In genomic region chr10:13065129-13065752, GRCm38 (mm10) we compare ENCODE assay signal across 33 mouse cellular contexts. TPM values are rescaled to one million over a fixed set of nuclear protein-coding genes. Genes with fewer than 3 reads are reported as not detected.
DNase-seq lines count a peak whose midpoint lies in the region; ATAC-seq and TF ChIP-seq lines count a peak whose summit lies in the region.
"Had no signal": no experiment of that assay in that cellular context is flagged by ENCODE, and none has a peak within 500 bp of the region (broad histone marks: within the 10 kb centered on the region; RNA-seq: fewer than 3 reads in every experiment).

No protein-coding gene starts in this region.

- TF ChIP-seq EP300 in heart, adult 2 months (IDR thresholded peaks at IDR 0.05; ENCODE audit: insufficient read depth, low read depth, low read length), result no peak

- no peak overlapping the region for H3K9ac ChIP-seq in heart, embryonic 14.5 days (ENCODE audit: low read length)
- H3K9ac ChIP-seq in heart, adult 2 months (ENCODE audit: low read depth, low read length), result no peak overlapping the region
- no peak overlapping the region for H3K9ac ChIP-seq in kidney, embryonic 15.5 days
- H3K9ac ChIP-seq: embryonic facial prominence, embryonic 13.5 days; forebrain, embryonic 15.5 days; hindbrain, embryonic 12.5 days; liver, embryonic 12.5 days; liver, postnatal 0 days; midbrain, embryonic 15.5 days; neural tube, embryonic 15.5 days; stomach, embryonic 15.5 days had no signal

- intact Hi-C loops in heart, adult 2 months (cut with DNase I), result no loop called here
- intact Hi-C loops in left cerebral cortex, postnatal 14 days (cut with DNase I), result no loop called here

- no peak overlapping the region for H3K4me2 ChIP-seq in heart, embryonic 14.5 days (ENCODE audit: low read length)
- H3K4me2 ChIP-seq in kidney, embryonic 15.5 days, result no peak overlapping the region
- H3K4me2 ChIP-seq: embryonic facial prominence, embryonic 13.5 days; forebrain, embryonic 15.5 days; hindbrain, embryonic 12.5 days; liver, embryonic 12.5 days; midbrain, embryonic 15.5 days; neural tube, embryonic 15.5 days; stomach, embryonic 15.5 days had no signal

- no peaks in the 10 kb centered on the region for H3K79me2 ChIP-seq in heart, adult 2 months (replicated peaks; ENCODE audit: control insufficient read depth, insufficient read depth, low read length)

- WGBS in heart, embryonic 14.5 days, result 62% methylated on average over 3 of the region's 3 CpGs
- WGBS in heart, adult 2 months, result 42% methylated on average over 3 of the region's 3 CpGs
- WGBS in kidney, embryonic 15.5 days, result 46% methylated on average over 3 of the region's 3 CpGs

- H3K9me3 ChIP-seq in heart, embryonic 14.5 days (ENCODE audit: control insufficient read depth, low read length), result no peaks in the 10 kb centered on the region
- H3K9me3 ChIP-seq in kidney, embryonic 15.5 days (replicated peaks), result no peaks in the 10 kb centered on the region
- H3K9me3 ChIP-seq: embryonic facial prominence, embryonic 13.5 days; forebrain, embryonic 10.5 days; forebrain, embryonic 15.5 days; hindbrain, embryonic 12.5 days; liver, embryonic 12.5 days; midbrain, embryonic 10.5 days; midbrain, embryonic 15.5 days; neural tube, embryonic 15.5 days; stomach, embryonic 15.5 days had no signal

- no peak for TF ChIP-seq POLR2A in heart, adult 2 months (IDR thresholded peaks at IDR 0.05; ENCODE audit: insufficient read depth, low read depth, low read length)

- H3K36me3 ChIP-seq in heart, embryonic 14.5 days (ENCODE audit: control insufficient read depth, insufficient read depth, low read length), result no peaks in the 10 kb centered on the region
- no peaks in the 10 kb centered on the region for H3K36me3 ChIP-seq in heart, adult 2 months (ENCODE audit: control insufficient read depth, insufficient read depth, low read length)
- H3K36me3 ChIP-seq in kidney, embryonic 15.5 days, result no peaks in the 10 kb centered on the region
- H3K36me3 ChIP-seq: embryonic facial prominence, embryonic 13.5 days; forebrain, embryonic 10.5 days; forebrain, embryonic 15.5 days; hindbrain, embryonic 12.5 days; liver, embryonic 12.5 days; midbrain, embryonic 10.5 days; midbrain, embryonic 15.5 days; neural tube, embryonic 15.5 days; stomach, embryonic 15.5 days had no signal

- DNase-seq in heart, adult 2 months, result no peak
- DNase-seq in kidney, postnatal 14 days, result no peak
- DNase-seq in lung, postnatal 36 days, result peak; percentile 6
- no peak for DNase-seq in lung, postnatal 14 days
- no peak for DNase-seq in left cerebral cortex, postnatal 14 days (ENCODE audit: low spot score in 2 of 2)
- DNase-seq: adrenal gland, adult 2 months; adrenal gland, postnatal 36 days; cerebellum, adult 18-20 months; cerebellum, postnatal 10 days; gastrocnemius, postnatal 25 days; kidney, postnatal 4 days; left cerebral cortex, postnatal 4 days; liver, postnatal 0 days; lung, postnatal 10 days; retina, postnatal 1 day; right cerebral cortex, postnatal 14 days; thymus, adult 18-20 months; thymus, postnatal 25 days had no signal

- H3K27me3 ChIP-seq in heart, embryonic 14.5 days (ENCODE audit: control insufficient read depth, insufficient read depth, low read length), result peaks cover 20% of the 10 kb centered on the region
- H3K27me3 ChIP-seq in heart, adult 2 months (ENCODE audit: control insufficient read depth, insufficient read depth, low read length), result no peaks in the 10 kb centered on the region
- H3K27me3 ChIP-seq in kidney, embryonic 15.5 days, result peaks cover 21% of the 10 kb centered on the region
- H3K27me3 ChIP-seq: CH12.LX had no signal

- ATAC-seq in heart, embryonic 14.5 days (ENCODE audit: insufficient number of reproducible peaks, insufficient read depth, low FRiP score, low read depth), result peak; percentile 77
- no peak for ATAC-seq in kidney, embryonic 15.5 days (replicated peaks; ENCODE audit: low FRiP score)
- ATAC-seq: activated CD4-positive, CD25-positive, alpha-beta regulatory T cell, adult 4 months; forebrain, embryonic 15.5 days; hindbrain, postnatal 0 days; intestine, embryonic 16.5 days; liver, embryonic 12.5 days; liver, postnatal 0 days; midbrain, embryonic 15.5 days had no signal

- H3K4me1 ChIP-seq in heart, embryonic 14.5 days (ENCODE audit: control insufficient read depth in 2 of 2, insufficient read depth in 2 of 2, low read length in 2 of 2), result peaks cover 5 to 6% of the 10 kb centered on the region in 2 experiments; a peak in 1 of 4 replicates
- no peaks in the 10 kb centered on the region for H3K4me1 ChIP-seq in heart, adult 2 months (ENCODE audit: control insufficient read depth, insufficient read depth, low read length)
- peaks cover 23% of the 10 kb centered on the region for H3K4me1 ChIP-seq in kidney, embryonic 15.5 days

- peak overlapping the region; percentile 14 to 30; a peak in 3 of 4 replicates for H3K27ac ChIP-seq in heart, embryonic 14.5 days (replicated peaks in 1 of 2; ENCODE audit: control insufficient read depth in 1 of 2, insufficient read depth in 1 of 2, low read depth in 2 of 2, low read length in 2 of 2)
- H3K27ac ChIP-seq in heart, adult 2 months, result no peak overlapping the region
- 0 out of 2 replicates have a peak overlapping the region, but pooled peaks have one; percentile 37 for H3K27ac ChIP-seq in kidney, embryonic 15.5 days
- H3K27ac ChIP-seq: embryonic facial prominence, embryonic 13.5 days; forebrain, embryonic 10.5 days; forebrain, embryonic 15.5 days; hindbrain, embryonic 12.5 days; hindbrain, postnatal 0 days; liver, embryonic 12.5 days; midbrain, embryonic 10.5 days; midbrain, embryonic 15.5 days; neural tube, embryonic 15.5 days; stomach, embryonic 15.5 days had no signal

- H3K4me3 ChIP-seq in heart, embryonic 14.5 days (ENCODE audit: control insufficient read depth in 1 of 2, insufficient read depth in 1 of 2, low read depth in 1 of 2, low read length in 2 of 2), result no peak overlapping the region
- H3K4me3 ChIP-seq in heart, adult 2 months, result no peak overlapping the region
- H3K4me3 ChIP-seq in kidney, embryonic 15.5 days (replicated peaks), result no peak overlapping the region
- H3K4me3 ChIP-seq: embryonic facial prominence, embryonic 13.5 days; forebrain, embryonic 10.5 days; forebrain, embryonic 15.5 days; hindbrain, embryonic 12.5 days; liver, embryonic 12.5 days; midbrain, embryonic 10.5 days; midbrain, embryonic 15.5 days; neural tube, embryonic 15.5 days; stomach, embryonic 15.5 days had no signal

- no peak for TF ChIP-seq CTCF in heart, adult 2 months (IDR thresholded peaks at IDR 0.05)

RNA-seq across cellular contexts. Expression of gene Plagl1, which starts 4.9 kb away (rescaled TPM):
- 279 and 282 TPM in 2 replicates for polyA plus RNA-seq in heart, embryonic 14.5 days (2014; fragmentation: Nextera tagmentation; extraction: Ambion mirVana)
- total RNA-seq in heart, adult 2 months (2021), result 1 to 10 TPM; 7.8 to 8.6 TPM
- 11.3 and 19.1 TPM in 2 replicates for polyA plus RNA-seq in heart, adult 2 months (2012; rRNA removed)
- 99.2 and 114 TPM in 2 replicates for polyA plus RNA-seq in kidney, embryonic 15.5 days (2015; fragmentation: Nextera tagmentation; extraction: Ambion mirVana)
- total RNA-seq in left cerebral cortex, postnatal 14 days (2021), result 10 to 100 TPM; 14.6 to 25.2 TPM
